Mouse (Mus musculus): ENCODE results near the gene Olfr1115. TPM values are rescaled to one million over a fixed set of nuclear protein-coding genes. Genes with fewer than 3 reads are reported as not detected.

Olfr1115 gene
- not detected in 2 replicates for polyA plus RNA-seq (2012; rRNA removed; ENCODE audit: low replicate concordance)

DNA sequence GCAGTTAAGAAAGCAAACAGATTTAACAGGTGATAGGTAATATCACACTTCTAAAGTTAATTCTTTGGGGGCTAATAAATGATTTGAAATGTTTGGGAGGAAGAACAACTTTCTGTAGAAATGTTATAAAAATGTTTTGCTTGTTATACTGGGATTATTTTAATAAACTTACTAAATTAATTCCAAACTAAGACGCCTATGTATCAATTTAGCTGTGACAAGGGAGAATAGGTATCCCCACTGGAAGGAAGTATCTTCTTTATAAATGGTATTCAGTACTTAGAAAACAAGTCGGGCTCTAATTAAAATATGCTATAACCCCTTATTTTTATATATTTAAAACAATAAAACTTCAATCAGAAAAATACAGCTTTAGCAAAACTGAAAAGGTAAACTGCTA, at the start of gene Olfr1115:
Gene Olfr1115 (plus strand): TSS at position 301 of the 400 bp plus-strand sequence.

DNA sequence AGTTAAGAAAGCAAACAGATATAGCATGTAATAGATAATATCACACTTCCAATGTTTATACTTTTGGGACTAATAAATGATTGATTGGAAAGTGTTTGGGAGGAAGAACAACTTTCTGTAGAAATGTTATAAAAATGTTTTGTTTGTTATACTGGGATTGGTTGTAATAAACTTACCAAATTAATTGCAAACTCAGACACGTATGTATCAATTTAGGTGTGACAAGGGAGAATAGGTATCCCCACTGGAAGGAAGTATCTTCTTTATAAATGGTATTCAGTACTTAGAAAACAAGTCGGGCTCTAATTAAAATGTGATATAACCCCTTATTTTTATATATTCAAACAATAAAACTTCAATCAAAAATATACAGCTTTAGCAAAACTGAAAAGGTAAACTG, 39.1 kb upstream of the Olfr1115 start, which contains the start of gene Olfr1113:
Gene Olfr1113 (plus strand): TSS at position 301 of the 400 bp plus-strand sequence.

DNA sequence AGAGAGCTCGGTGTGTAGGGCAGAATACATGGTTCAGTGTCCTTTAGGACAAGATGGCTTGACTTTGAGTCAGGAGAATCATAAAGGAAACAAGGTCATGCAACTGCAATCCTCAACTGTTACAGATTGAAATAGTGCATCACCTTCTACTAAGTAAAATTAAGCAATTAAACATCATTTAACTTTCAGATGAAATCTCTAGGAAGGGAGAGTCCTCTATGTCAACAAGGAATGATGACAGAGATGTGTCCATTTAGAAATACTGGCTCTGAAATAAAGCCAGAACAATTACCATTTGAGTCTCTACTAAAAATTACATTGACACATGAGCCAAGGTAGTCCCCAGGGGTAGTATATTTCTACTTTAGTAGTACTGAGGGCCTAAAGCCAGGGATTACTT, 19.4 kb downstream of the Olfr1115 start, which contains the start of gene Olfr1116:
Gene Olfr1116 (plus strand): TSS at position 301 of the 400 bp plus-strand sequence.

Other genes starting within 250 kb of the Olfr1115 start
- not detected in 2 replicates for gene Olfr1102, start 249.6 kb upstream of the Olfr1115 start, polyA plus RNA-seq (2012; rRNA removed; ENCODE audit: low replicate concordance)
- gene Olfr1104, start 220.9 kb upstream of the Olfr1115 start, polyA plus RNA-seq (2012; rRNA removed; ENCODE audit: low replicate concordance) = not detected in 2 replicates
- gene Olfr1105, start 211.5 kb upstream of the Olfr1115 start, polyA plus RNA-seq (2012; rRNA removed; ENCODE audit: low replicate concordance) = not detected in 2 replicates
- gene Olfr1106, start 195.7 kb upstream of the Olfr1115 start, polyA plus RNA-seq (2012; rRNA removed; ENCODE audit: low replicate concordance) = not detected in 2 replicates
- gene Olfr1107, start 172.2 kb upstream of the Olfr1115 start, polyA plus RNA-seq (2012; rRNA removed; ENCODE audit: low replicate concordance) = not detected in 2 replicates
- gene Olfr1109, start 152.0 kb upstream of the Olfr1115 start, polyA plus RNA-seq (2012; rRNA removed; ENCODE audit: low replicate concordance) = not detected in 2 replicates
- gene Olfr259, start 133.4 kb upstream of the Olfr1115 start, polyA plus RNA-seq (2012; rRNA removed; ENCODE audit: low replicate concordance) = not detected in 2 replicates
- not detected in 2 replicates for gene Olfr1110, start 107.7 kb upstream of the Olfr1115 start, polyA plus RNA-seq (2012; rRNA removed; ENCODE audit: low replicate concordance)
- gene Olfr1111, start 95.4 kb upstream of the Olfr1115 start, polyA plus RNA-seq (2012; rRNA removed; ENCODE audit: low replicate concordance) = not detected in 2 replicates
- not detected in 2 replicates for gene Olfr1112, start 60.2 kb upstream of the Olfr1115 start, polyA plus RNA-seq (2012; rRNA removed; ENCODE audit: low replicate concordance)
- not detected in 2 replicates for gene Olfr1113, start 39.0 kb upstream of the Olfr1115 start, polyA plus RNA-seq (2012; rRNA removed; ENCODE audit: low replicate concordance)
- not detected in 2 replicates for gene Olfr1116, start 19.5 kb downstream of the Olfr1115 start, polyA plus RNA-seq (2012; rRNA removed; ENCODE audit: low replicate concordance)
- gene Olfr1118, start 59.6 kb downstream of the Olfr1115 start, polyA plus RNA-seq (2012; rRNA removed; ENCODE audit: low replicate concordance) = not detected in 2 replicates
- gene Olfr1120, start 106.8 kb downstream of the Olfr1115 start, polyA plus RNA-seq (2012; rRNA removed; ENCODE audit: low replicate concordance) = not detected in 2 replicates
- not detected in 2 replicates for gene Olfr1121, start 121.9 kb downstream of the Olfr1115 start, polyA plus RNA-seq (2012; rRNA removed; ENCODE audit: low replicate concordance)
- gene Olfr1122, start 137.8 kb downstream of the Olfr1115 start, polyA plus RNA-seq (2012; rRNA removed; ENCODE audit: low replicate concordance) = not detected in 2 replicates
- not detected in 2 replicates for gene Olfr1123, start 168.6 kb downstream of the Olfr1115 start, polyA plus RNA-seq (2012; rRNA removed; ENCODE audit: low replicate concordance)
- not detected in 2 replicates for gene Olfr1124, start 182.3 kb downstream of the Olfr1115 start, polyA plus RNA-seq (2012; rRNA removed; ENCODE audit: low replicate concordance)
- not detected in 2 replicates for gene Olfr1126, start 205.9 kb downstream of the Olfr1115 start, polyA plus RNA-seq (2012; rRNA removed; ENCODE audit: low replicate concordance)
- not detected in 2 replicates for gene Pramel7, start 249.1 kb downstream of the Olfr1115 start, polyA plus RNA-seq (2012; rRNA removed; ENCODE audit: low replicate concordance)

Measured in mammary gland, adult 2 months (tissue).